Mouse (Mus musculus) brain, adult 2 months (tissue): ENCODE results near the gene Btg1.

ENCODE experiments used
- DNase-seq: peaks from one replicate; pipeline ENCODE4 v3.0.0; 2011; ENCODE audit warnings: low read depth, low spot score

The Btg1 gene

DNA sequence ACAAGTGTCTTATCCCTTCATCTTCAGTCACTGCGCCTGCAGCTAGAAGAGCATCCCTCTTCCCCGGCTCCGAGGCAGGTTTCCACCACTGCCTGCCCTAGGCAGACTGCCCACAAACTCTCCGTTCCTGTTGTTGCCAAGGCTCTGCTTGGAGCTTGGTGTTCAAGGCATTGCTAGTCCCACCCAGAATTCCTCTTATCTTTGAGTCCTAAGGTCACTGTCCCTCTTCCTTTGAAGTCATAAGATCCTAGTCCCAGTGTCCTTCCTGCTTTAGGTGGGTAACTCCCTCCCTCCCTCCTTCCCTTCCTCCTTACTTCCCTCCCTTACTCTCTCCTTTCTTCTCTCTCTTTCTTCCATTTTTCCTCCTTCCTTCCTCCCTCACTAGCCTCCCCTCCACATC lies 46.2 kb downstream of the Btg1 start:
- DNase-seq: no peak

DNA sequence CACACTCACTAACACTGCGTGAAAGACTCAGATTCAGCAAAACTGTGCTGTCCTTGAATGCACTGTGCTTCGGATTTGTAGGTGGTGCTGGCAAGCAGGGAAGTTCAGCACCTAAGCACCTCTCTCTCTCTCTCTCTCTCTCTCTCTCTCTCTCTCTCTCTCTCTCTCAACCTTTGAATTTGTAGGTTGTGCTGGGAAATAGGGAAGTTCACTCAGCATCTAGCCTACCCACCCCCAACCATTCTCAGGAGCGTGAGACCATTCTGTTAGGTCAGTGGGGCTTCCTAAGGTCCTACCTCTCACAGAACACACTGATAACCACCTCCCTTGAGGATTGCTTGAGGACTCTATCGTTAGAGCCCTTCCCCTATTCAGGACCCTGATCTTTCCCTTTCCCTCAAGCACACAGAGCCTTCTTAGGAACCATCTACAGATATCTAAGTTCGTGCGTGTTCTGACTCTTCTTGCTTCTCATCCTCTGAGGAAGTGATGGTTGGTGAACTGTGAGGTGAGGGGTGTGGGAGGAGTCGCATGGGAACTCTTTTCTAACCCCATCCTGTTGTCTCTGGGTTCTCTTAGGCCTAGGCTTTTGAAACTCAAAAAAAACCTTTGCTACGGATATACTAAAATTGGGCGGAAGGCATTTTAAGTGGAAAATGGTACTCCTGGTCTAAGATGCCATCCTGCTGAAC lies 47.1 kb downstream of the Btg1 start:
- DNase-seq: no peak
